Mouse (Mus musculus) mature B cell (primary cell): Measurements from ENCODE around the gene Npas2.

Experiments
- in situ Hi-C: fragments of 300-500 bp; cut with MboI; formaldehyde crosslinking; loops from 2 replicates; pipeline ENCODE4 v1.14.3; 2019

Npas2 gene

GRCm38 (mm10) chr1:39212982-39213381 lies 19.5 kb downstream of the Npas2 start:
- in situ Hi-C loops: no loop called here

DNA sequence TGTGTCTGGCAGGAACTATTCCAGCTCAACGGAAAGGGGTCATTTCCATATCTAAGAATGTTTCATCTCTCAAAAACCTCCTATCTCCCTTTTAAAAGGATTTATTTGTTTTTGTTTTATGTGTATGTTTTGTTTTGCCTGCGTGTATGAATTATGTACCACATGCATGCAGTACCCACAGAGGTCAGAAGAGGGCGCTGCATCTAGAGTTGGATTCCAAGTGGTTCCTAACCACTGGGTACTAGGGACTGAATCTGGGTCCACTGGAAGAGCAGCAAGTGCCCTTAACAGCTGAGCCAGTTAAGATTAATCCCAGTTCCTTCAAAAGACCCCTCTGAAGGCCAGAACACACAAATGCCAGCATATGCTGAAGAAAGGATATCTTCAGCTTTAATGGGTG lies 24.1 kb downstream of the Npas2 start:
- in situ Hi-C loops: no loop called here

GRCm38 (mm10) chr1:39228401-39228800 lies 34.9 kb downstream of the Npas2 start:
- in situ Hi-C loops: no loop called here

DNA sequence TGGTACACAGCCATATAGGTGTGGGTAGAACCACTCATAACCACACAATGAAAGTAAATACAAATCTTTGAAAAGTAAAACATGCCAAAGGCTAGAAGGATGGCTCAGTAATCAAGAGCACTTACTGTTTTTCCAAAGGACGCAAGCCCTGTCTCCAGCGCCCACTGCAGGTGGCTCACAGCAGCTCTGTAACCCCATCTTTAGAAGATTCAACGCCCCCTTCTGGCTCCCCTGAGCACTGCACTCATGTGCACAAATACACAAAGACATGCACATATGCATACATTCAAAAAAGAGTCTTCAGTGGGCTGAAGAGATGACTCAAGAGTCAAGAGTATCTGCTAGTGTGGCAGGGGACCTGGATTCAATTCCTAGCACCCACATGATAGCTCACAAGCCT lies 36.5 kb downstream of the Npas2 start:
- in situ Hi-C loops: no loop called here

GRCm38 (mm10) chr1:39234815-39235449 lies 41.4 kb downstream of the Npas2 start:
- in situ Hi-C loops: no loop called here

- in situ Hi-C loops: no loop called here
Observed at GRCm38 (mm10) chr1:39237503-39238255, 44.1 kb downstream of the Npas2 start.

DNA sequence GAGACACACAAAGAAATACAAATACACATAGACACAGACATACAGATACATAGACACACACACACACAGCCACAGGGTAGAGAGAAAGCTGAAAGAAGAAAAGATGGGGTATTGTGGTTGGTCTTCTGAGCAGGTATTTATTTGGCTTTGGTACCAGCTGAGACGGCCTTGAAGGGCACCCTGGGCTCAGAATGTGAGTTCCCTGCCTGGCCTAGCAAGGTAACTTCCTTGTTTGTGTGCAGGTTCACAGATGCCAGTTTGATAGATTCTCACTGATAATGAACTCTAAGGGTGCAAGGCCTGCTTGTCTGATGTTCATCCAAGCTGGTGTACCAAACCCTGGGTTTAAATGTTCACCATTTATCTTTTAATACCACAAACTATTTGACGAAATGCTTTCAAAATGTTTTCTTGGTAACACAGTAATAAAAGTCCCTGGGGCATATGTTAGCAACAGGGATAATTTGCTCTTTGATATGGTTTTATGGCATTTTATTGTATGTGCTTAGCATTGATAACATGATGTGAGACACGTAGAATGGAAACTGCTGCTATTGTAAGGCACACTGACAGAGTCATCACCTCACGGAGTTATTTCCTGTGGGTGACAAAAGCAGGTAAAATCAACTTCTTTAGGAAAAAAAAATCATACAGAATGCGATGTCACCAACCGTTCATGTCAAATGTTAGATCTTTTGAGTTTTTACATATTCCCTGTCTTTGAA lies 47.5 kb downstream of the Npas2 start:
- in situ Hi-C loops: no loop called here

GRCm38 (mm10) chr1:39244726-39245125 lies 51.2 kb downstream of the Npas2 start:
- in situ Hi-C loops: no loop called here

DNA sequence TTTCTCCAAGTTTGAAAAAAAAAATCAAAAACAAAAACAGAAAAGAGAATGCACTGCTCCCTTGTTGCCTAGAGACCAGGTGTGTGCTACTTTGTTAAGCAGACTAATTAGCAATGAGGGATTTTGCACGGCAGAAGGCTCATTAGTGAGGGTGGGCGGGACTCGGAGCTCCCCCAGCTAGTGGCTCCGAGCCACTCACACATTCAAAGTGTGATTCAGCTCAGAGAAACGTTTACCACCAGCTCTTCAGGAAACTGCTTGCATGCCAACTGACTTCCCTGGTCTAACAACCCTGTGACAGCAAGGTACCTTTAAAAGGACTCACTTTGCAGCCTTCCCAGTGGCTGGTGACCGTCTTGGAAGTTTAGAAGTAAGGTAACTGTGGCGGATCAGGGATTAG lies 58.1 kb downstream of the Npas2 start:
- in situ Hi-C loops: no loop called here

- in situ Hi-C loops: no loop called here
Observed at GRCm38 (mm10) chr1:39253771-39254170, 60.2 kb downstream of the Npas2 start.

DNA sequence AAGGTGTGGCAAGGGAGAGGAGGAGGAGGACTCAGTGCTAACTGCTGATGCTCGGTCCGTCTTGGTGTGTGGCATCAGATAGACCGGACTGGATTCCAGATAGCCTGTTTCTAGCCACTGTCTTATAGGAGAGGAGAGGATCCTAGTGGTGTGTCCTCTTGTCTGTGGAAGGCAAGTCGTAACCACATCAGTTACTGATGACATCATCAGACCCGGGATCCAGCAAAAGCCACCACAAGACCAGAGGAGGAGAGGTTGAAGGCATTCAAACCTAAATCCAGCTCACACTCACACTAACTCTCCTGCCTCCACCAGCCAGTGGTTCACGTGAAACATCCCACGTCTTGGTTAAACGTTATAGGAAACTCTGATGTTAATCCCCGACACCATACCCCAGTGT lies 62.5 kb downstream of the Npas2 start:
- in situ Hi-C loops: no loop called here

DNA sequence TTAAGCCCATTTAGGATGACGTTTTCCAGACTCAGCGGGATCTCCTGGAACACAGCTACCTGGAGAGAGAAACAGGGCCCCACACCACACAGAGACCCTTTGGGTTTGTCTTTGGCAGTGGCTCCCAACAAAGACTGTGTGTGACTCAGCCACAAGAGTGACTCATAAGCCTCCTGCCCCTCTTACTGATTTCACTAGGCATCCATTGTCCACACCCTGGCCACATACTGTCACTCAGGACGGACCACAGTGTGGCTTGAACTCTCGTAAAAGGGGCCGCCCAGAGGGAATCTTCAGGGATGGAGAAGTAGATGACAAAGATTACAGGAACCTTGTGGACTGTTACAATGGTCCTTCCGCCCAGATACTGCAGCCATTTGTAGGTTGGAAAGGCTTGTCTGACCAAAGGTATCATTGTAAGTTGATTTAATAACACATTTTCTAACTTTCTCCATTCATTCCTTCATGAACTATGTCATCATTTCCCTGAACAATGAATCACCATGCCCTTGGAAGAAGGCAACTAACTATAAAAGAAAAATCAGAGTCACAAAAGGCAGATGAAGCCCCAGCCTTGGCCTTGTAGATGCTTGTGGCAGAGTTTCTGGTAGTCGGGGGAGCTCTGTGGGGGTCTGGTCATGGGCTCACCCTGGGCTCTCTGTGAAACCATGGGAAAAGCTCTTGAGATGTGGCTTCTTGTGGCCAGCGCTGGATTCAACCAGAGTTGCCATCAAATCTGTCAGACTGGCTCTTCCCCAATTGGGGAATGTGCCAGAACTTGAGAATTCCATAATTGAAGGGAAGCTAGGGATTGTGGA lies 63.2 kb downstream of the Npas2 start:
- in situ Hi-C loops: no loop called here

- in situ Hi-C loops: no loop called here
Observed at GRCm38 (mm10) chr1:39257331-39257594, 63.7 kb downstream of the Npas2 start.

- in situ Hi-C loops: no loop called here
Observed at GRCm38 (mm10) chr1:39259668-39260067, 66.1 kb downstream of the Npas2 start.

- in situ Hi-C loops: no loop called here
Observed at GRCm38 (mm10) chr1:39260183-39260978, 66.8 kb downstream of the Npas2 start.

- in situ Hi-C loops: no loop called here
Observed at GRCm38 (mm10) chr1:39266843-39267512, 73.4 kb downstream of the Npas2 start.

DNA sequence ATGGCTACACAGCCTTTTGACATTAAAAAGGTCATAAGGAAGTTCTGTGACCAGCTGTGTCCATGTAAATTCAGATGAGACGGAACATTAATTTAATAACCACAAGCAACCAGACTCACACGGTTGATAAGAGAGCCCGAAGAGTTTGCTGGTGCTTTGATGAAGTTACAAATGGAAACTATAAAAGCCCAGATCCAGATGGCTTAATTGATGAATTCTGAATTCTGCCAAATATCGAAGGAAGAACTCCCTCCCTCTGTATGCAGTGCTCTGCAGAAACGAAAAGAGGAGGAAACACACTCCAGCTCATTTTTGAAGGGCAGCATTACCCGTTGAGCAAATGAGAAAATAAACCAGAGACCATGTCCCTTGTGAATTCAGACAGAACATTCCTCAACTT lies 79.4 kb downstream of the Npas2 start:
- in situ Hi-C loops: no loop called here

- in situ Hi-C loops: no loop called here
Observed at GRCm38 (mm10) chr1:39280391-39280790, 86.9 kb downstream of the Npas2 start.

DNA sequence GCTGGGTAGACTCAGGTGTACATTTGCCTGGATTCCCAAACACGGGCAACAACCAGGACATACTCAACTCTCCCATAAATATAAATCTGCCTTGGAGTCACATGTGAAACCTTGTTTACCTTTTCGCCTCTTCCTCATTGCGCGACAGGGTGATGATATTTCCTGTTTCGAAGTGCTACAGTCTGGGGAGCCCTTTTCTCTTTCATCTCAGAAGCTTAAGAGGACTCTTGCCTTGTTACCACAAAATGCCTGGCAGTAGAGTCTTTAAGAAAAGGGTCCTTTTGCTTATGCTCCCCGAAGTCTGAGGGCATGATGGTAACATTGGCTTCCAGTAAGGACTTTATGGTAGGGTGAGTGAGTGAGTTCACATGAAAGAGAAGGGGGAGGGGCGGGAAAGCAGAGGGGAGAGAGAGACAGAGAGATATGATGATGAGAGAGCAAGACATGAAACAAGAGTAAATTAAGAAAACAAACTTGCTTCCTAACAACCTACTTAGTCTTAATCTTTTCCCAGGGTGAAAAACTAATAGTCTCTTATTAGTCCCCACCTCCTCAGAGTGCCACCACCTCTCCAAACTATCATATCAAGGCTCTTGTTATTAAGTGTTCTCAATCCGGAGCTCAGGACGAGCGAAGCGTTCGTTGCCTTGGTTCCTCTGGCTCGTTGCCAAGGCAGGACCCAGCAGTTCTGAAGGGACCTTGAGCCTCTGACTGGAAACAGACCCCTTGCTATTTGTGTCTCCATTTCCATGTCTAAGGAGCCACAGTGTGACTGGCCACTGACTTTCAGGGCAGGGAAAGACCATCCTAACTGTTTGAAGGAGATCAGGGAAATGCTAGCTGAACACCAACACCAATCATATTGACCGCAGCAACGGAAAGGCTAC lies 87.7 kb downstream of the Npas2 start:
- in situ Hi-C loops: no loop called here

- in situ Hi-C loops: no loop called here
Observed at GRCm38 (mm10) chr1:39281888-39282287, 88.4 kb downstream of the Npas2 start.
